Mouse (Mus musculus) bone marrow, adult 2 months (tissue): ENCODE results near the gene Enoph1. TPM values are rescaled to one million over a fixed set of nuclear protein-coding genes. Genes with fewer than 3 reads are reported as not detected.

Experiments used
- H3K27ac ChIP-seq: fragments of 200-500 bp; 2 replicates; pipeline ENCODE4 v1.5.1; 2012; ENCODE audit warnings: low read depth, mild to moderate bottlenecking, control low read depth, inconsistent platforms, low read length; ENCODE audit not compliant: control insufficient read depth, poor library complexity, insufficient read depth
- H3K4me1 ChIP-seq: fragments of 200-500 bp; 2 replicates; pipeline ENCODE4 v1.6.1; 2011; ENCODE audit warnings: low read length; ENCODE audit not compliant: control insufficient read depth, insufficient read depth
- H3K4me3 ChIP-seq: fragments of 200-500 bp; replicated peaks from 2 replicates; pipeline ENCODE3; 2011; ENCODE audit warnings: mild to moderate bottlenecking, low read depth, low read length, control low read depth; ENCODE audit not compliant: control insufficient read depth
- CTCF ChIP-seq: fragments of 200-500 bp; IDR thresholded peaks from 2 replicates; pipeline ENCODE4 v1.5.1; 2011; ENCODE audit warnings: low read length, control low read depth; ENCODE audit not compliant: control insufficient read depth, insufficient read depth
- POLR2A ChIP-seq: fragments of 200-500 bp; IDR thresholded peaks from 2 replicates; pipeline ENCODE4 v1.6.1; 2011; ENCODE audit warnings: low read depth, mild to moderate bottlenecking, control low read depth, low read length, borderline replicate concordance; ENCODE audit not compliant: control insufficient read depth
- WGBS: fragments of 180-500 bp; shearing (Covaris S2); methylation state at CpG from one replicate; pipeline ENCODE4 v1.1.7; 2018; 5-methylcytosine and 5-hydroxymethylcytosine counted together
- polyA plus RNA-seq: library from polyadenylated mRNA; stranded (reverse); fragments of >200 nt; gene quantifications from 2 replicates; pipeline ENCODE4 v1.2.4, GENCODE M21; 2011; ENCODE audit warnings: low replicate concordance; ENCODE audit not compliant: missing spikeins, insufficient read depth, insufficient read length

Enoph1 gene
- 2.3 and 7.5 TPM in 2 replicates for polyA plus RNA-seq

- peak within 1 kb of the TSS; percentile 94 for H3K27ac ChIP-seq
- H3K4me1 ChIP-seq = no peaks in the 10 kb centered on the region; the same call in 1 of the 2 replicates
- peak within 1 kb of the TSS; percentile 99 for H3K4me3 ChIP-seq
- peak; percentile 66; the same call in 1 of the 2 replicates for TF ChIP-seq POLR2A
- TF ChIP-seq CTCF = no peak
- under 1% methylated on average over 57 of the region's 57 CpGs for WGBS
Measured at GRCm38 (mm10) chr5:100039602-100040142, at the start of gene Enoph1, which contains the start of gene Hnrnpdl. TSS of gene Enoph1 (plus strand) at chr5:100039985. TSS of gene Hnrnpdl (minus strand) at chr5:100039664.

DNA sequence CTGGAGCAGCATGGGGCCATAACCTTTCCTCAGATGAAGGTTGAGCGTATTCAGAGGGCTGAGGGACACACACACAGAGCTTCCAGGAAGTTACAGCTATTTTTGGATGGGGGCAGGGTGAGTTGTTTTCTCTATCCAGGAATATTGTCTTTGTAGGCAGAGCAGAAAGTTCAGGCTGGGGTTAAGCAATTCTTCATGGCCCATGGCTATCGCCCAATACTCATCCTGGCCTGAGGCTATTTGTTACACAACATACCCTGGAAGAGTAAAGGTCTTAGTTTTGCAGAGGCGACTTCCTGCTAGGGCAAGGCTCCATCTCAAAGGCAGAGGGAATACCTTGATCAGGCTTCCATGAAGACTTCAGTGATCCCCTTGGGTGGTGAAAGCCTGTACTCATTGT, 45.6 kb upstream of the Enoph1 start:
- Histone ChIP-seq H3K27ac (no peak overlapping the region), H3K4me3 (no peak overlapping the region), H3K4me1 (no peaks in the 10 kb centered on the region)
- TF ChIP-seq POLR2A (no peak), CTCF (no peak)
- WGBS = 74% methylated on average over 3 of the region's 3 CpGs

DNA sequence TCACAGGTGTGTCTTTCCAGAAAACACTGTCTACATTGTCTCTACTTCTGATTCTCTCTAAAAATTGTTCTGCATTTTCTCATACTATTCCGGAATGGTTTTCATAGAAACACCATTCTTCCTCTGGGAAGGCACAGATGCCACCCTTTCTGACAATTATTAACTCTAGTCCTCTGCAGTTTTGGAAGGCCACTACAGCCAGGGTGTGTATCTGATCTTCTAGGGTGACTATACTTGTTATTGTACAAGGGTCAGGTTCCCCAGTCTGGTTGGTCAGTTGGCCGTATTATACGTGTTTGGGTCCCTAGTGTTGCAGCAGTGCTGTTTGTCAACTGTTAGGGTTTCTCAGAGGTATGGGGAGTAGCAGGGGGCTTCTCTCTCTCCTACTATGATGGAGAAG, 45.1 kb upstream of the Enoph1 start:
- no peaks in the 10 kb centered on the region for H3K4me1 ChIP-seq
- TF ChIP-seq POLR2A (no peak), CTCF (no peak)
- no peak overlapping the region for H3K4me3 ChIP-seq
- H3K27ac ChIP-seq = no peak overlapping the region
- 90% methylated on average over 3 of the region's 3 CpGs for WGBS

GRCm38 (mm10) chr5:100000048-100000447, 39.7 kb upstream of the Enoph1 start:
- Histone ChIP-seq H3K4me3 (no peak overlapping the region), H3K27ac (no peak overlapping the region), H3K4me1 (no peaks in the 10 kb centered on the region)
- no peak for TF ChIP-seq CTCF
- TF ChIP-seq POLR2A = no peak
- 67% methylated on average over 7 of the region's 7 CpGs for WGBS

- TF ChIP-seq POLR2A = no peak
- no peak for TF ChIP-seq CTCF
- Histone ChIP-seq H3K4me1 (no peaks in the 10 kb centered on the region), H3K4me3 (no peak overlapping the region), H3K27ac (no peak overlapping the region)
- 83% methylated on average over 8 of the region's 8 CpGs for WGBS
Measured at GRCm38 (mm10) chr5:100000500-100000899, 39.3 kb upstream of the Enoph1 start.

DNA sequence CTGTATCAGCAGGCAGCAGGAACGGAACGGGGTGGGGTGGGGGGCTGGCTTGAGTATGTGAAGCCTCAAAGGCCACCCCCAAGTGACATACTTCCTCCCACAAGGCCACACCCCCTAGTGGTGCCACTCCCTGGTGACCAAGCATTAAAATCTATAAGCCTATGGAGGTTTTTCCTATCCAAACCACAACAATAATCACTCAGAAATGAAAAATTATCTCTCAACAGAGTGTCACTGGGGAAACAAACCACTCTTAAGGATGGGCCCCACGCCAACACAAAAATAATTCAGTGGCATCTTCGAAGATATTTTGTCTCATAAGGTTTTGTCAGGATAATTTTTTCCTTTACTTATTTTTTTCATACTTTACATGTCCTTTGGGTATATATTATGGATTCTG, 35.9 kb upstream of the Enoph1 start:
- TF ChIP-seq CTCF (no peak), POLR2A (no peak)
- H3K27ac ChIP-seq = no peak overlapping the region
- 69% methylated on average over 4 of the region's 4 CpGs for WGBS
- no peaks in the 10 kb centered on the region for H3K4me1 ChIP-seq
- no peak overlapping the region for H3K4me3 ChIP-seq

DNA sequence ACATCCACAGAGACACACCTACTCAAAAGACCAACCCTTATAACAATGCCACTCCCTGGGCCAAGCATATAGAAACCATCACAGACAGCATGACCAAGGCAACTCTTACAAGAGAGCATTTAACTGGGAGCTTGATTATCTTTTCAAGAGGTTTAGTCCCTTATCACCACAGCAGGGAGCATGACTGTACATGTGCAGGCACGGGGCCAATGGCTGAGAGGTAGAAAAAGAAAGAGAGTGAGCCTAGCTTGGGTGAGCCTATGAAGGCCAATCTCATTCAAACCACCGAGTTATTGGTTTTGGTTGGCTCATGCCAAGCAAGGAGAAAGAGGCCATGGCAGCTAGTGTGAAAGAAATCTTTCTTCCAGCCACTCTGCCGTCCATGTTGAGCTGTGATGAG, 34.4 kb upstream of the Enoph1 start:
- WGBS = 65% methylated on average over 3 of the region's 3 CpGs

GRCm38 (mm10) chr5:100005896-100006295, 33.9 kb upstream of the Enoph1 start:
- Histone ChIP-seq H3K27ac (no peak overlapping the region), H3K4me3 (no peak overlapping the region), H3K4me1 (no peaks in the 10 kb centered on the region)
- TF ChIP-seq POLR2A = no peak
- WGBS = 75% methylated on average over 6 of the region's 6 CpGs

More for the DNA sequence above, 34.4 kb upstream of the Enoph1 start:
- Histone ChIP-seq H3K4me1 (no peaks in the 10 kb centered on the region), H3K27ac (no peak overlapping the region), H3K4me3 (no peak overlapping the region)
- TF ChIP-seq POLR2A (no peak), CTCF (no peak)

GRCm38 (mm10) chr5:100006324-100007039, 33.3 kb upstream of the Enoph1 start:
- WGBS = 67% methylated on average over 4 of the region's 4 CpGs
- Histone ChIP-seq H3K27ac (no peak overlapping the region), H3K4me1 (no peaks in the 10 kb centered on the region), H3K4me3 (no peak overlapping the region)
- no peak for TF ChIP-seq POLR2A
- no peak for TF ChIP-seq CTCF
